Mouse (Mus musculus) B cell, adult 67 days (primary cell): Measurements from ENCODE around the gene Tssk2. TPM values are rescaled to one million over a fixed set of nuclear protein-coding genes. Genes with fewer than 3 reads are reported as not detected.

Experiments
- total RNA-seq, 2 experiments: library from RNA; stranded (reverse); gene quantifications; 4 replicates each; pipeline ENCODE4 v1.2.4; 2023

Tssk2 gene
- not detected for total RNA-seq

GRCm38 (mm10) chr16:17898462-17898861, at the start of gene Tssk2, which contains the start of gene Dgcr2:
TSS of gene Tssk2 (plus strand) at chr16:17898637.
TSS of gene Dgcr2 (minus strand) at chr16:17898562.

GRCm38 (mm10) chr16:17891567-17891959, 6.9 kb upstream of the Tssk2 start, which contains the start of gene Gm20518:
TSS of gene Gm20518 (minus strand) at chr16:17891671.

GRCm38 (mm10) chr16:17893923-17894322, 4.5 kb upstream of the Tssk2 start, which contains the start of gene Tssk1:
TSS of gene Tssk1 (plus strand) at chr16:17894223.

GRCm38 (mm10) chr16:17911052-17911595, 12.7 kb downstream of the Tssk2 start, which contains the start of gene Ess2:
TSS of gene Ess2 (minus strand) at chr16:17911348.

GRCm38 (mm10) chr16:17914307-17915249, 16.1 kb downstream of the Tssk2 start, which contains the start of gene Gsc2:
TSS of gene Gsc2 (minus strand) at chr16:17915059.

GRCm38 (mm10) chr16:17928087-17928580, 29.7 kb downstream of the Tssk2 start, which contains the start of gene Slc25a1:
TSS of gene Slc25a1 (minus strand) at chr16:17928219.

Other genes starting within 250 kb of the Tssk2 start
- 100 to 1,000 TPM; 132 to 138 TPM for gene Med15, start 165.7 kb upstream of the Tssk2 start, total RNA-seq
- 10 to 100 TPM; 15.6 to 15.8 TPM for gene Klhl22, start 139.0 kb upstream of the Tssk2 start, total RNA-seq
- gene Scarf2, start 101.4 kb upstream of the Tssk2 start, total RNA-seq = under 1 TPM in 1 of 2 experiments, not detected in 1; 0.17 TPM
- not detected for gene B830017H08Rik, start 65.5 kb upstream of the Tssk2 start, total RNA-seq
- 10 to 100 TPM; 14.3 to 19.8 TPM for gene Car15, start 60.3 kb upstream of the Tssk2 start, total RNA-seq
- 1 to 10 TPM; 2.9 to 3.4 TPM for gene Gm20518, start 7.0 kb upstream of the Tssk2 start, total RNA-seq
- not detected for gene Tssk1, start 4.4 kb upstream of the Tssk2 start, total RNA-seq
- 10 to 100 TPM; 68.9 to 73.3 TPM for gene Dgcr2, start 75 bp upstream of the Tssk2 start, total RNA-seq
- 10 to 100 TPM; 61.7 to 71.5 TPM for gene Ess2, start 12.7 kb downstream of the Tssk2 start, total RNA-seq
- not detected for gene Gsc2, start 16.4 kb downstream of the Tssk2 start, total RNA-seq
- gene Slc25a1, start 29.6 kb downstream of the Tssk2 start, total RNA-seq = 10 to 100 TPM; 25.5 to 35.3 TPM
- gene Vpreb2, start 81.8 kb downstream of the Tssk2 start, total RNA-seq = not detected
- gene Dgcr6, start 154.2 kb downstream of the Tssk2 start, total RNA-seq = 10 to 100 TPM; 16.0 to 19.9 TPM
- gene Prodh, start 191.6 kb downstream of the Tssk2 start, total RNA-seq = 10 to 100 TPM in 1 of 2 experiments, 1 to 10 TPM in 1; 8.1 to 13.0 TPM
- not detected for gene Rtn4r, start 229.0 kb downstream of the Tssk2 start, total RNA-seq